Mouse (Mus musculus) myocyte (in vitro differentiated cells): ENCODE data around the gene Cyth4. TPM values are rescaled to one million over a fixed set of nuclear protein-coding genes. Genes with fewer than 3 reads are reported as not detected.

Experiments used
- H3K27me3 ChIP-seq: one replicate; pipeline ENCODE4 v1.6.1; 2011; ENCODE audit not compliant: control insufficient read depth, insufficient read depth, insufficient read length
- H3K36me3 ChIP-seq: one replicate; pipeline ENCODE4 v1.6.1; 2011; ENCODE audit not compliant: control insufficient read depth, insufficient read depth
- H3K4me2 ChIP-seq: one replicate; pipeline ENCODE4 v1.6.1; 2011; ENCODE audit warnings: low read depth, control low read depth
- H3K4me3 ChIP-seq: one replicate; pipeline ENCODE4 v1.5.1; 2011; ENCODE audit warnings: mild to moderate bottlenecking, control low read depth, moderate library complexity
- H3K79me2 ChIP-seq: one replicate; pipeline ENCODE4 v1.6.1; 2011; ENCODE audit not compliant: control insufficient read depth, insufficient read depth
- H3ac ChIP-seq: one replicate; pipeline ENCODE4 v1.6.1; 2011; ENCODE audit not compliant: control insufficient read depth, insufficient read length
- CEBPB ChIP-seq: IDR thresholded peaks from 2 replicates; pipeline ENCODE4 v1.6.1; 2011; ENCODE audit warnings: mild to moderate bottlenecking, moderate library complexity; ENCODE audit not compliant: poor library complexity, insufficient read depth, severe bottlenecking
- E2F4 ChIP-seq: IDR thresholded peaks from one replicate; pipeline ENCODE4 v1.6.1; 2011; ENCODE audit warnings: mild to moderate bottlenecking, control low read depth, moderate library complexity; ENCODE audit not compliant: insufficient read depth
- MAX ChIP-seq: IDR thresholded peaks from one replicate; pipeline ENCODE4 v1.6.1; 2011; ENCODE audit warnings: low read depth, mild to moderate bottlenecking, control low read depth
- MYOD1 ChIP-seq, 3 experiments: IDR thresholded peaks; one replicate each; pipeline ENCODE4 v1.6.1; 2011; ENCODE audit warnings: control low read depth in 2 of 3, low read depth in 2 of 3, mild to moderate bottlenecking in 2 of 3, moderate library complexity in 1 of 3; ENCODE audit not compliant: insufficient read length in 2 of 3, control insufficient read depth in 1 of 3
- MYOG ChIP-seq, 3 experiments: IDR thresholded peaks; one replicate each; pipeline ENCODE4 v1.6.1; 2011; ENCODE audit warnings: control low read depth in 2 of 3, low read depth in 2 of 3, mild to moderate bottlenecking in 2 of 3; ENCODE audit not compliant: insufficient read length in 2 of 3, control insufficient read depth in 1 of 3, insufficient read depth in 1 of 3
- POLR2A ChIP-seq: IDR thresholded peaks from one replicate; pipeline ENCODE4 v1.6.1; 2011; ENCODE audit warnings: low read depth, mild to moderate bottlenecking, control low read depth, moderate library complexity; ENCODE audit not compliant: insufficient read length
- POLR2AphosphoS2 ChIP-seq: IDR thresholded peaks from one replicate; pipeline ENCODE4 v1.6.1; 2011; ENCODE audit warnings: low read depth, control low read depth; ENCODE audit not compliant: insufficient read length
- REST ChIP-seq: IDR thresholded peaks from one replicate; pipeline ENCODE4 v1.6.1; 2011; ENCODE audit warnings: mild to moderate bottlenecking, control low read depth, moderate library complexity; ENCODE audit not compliant: insufficient read depth, insufficient read length
- SRF ChIP-seq: IDR thresholded peaks from one replicate; pipeline ENCODE4 v1.6.1; 2011; ENCODE audit warnings: low read depth; ENCODE audit not compliant: control insufficient read depth, insufficient read length
- TCF12 ChIP-seq: IDR thresholded peaks from one replicate; pipeline ENCODE4 v1.6.1; 2011; ENCODE audit warnings: mild to moderate bottlenecking, control low read depth; ENCODE audit not compliant: poor library complexity, insufficient read depth, severe bottlenecking
- TCF3 ChIP-seq: IDR thresholded peaks from one replicate; pipeline ENCODE4 v1.6.1; 2011; ENCODE audit warnings: low read depth, control low read depth; ENCODE audit not compliant: insufficient read length
- USF1 ChIP-seq: IDR thresholded peaks from one replicate; pipeline ENCODE4 v1.6.1; 2011; ENCODE audit warnings: low read depth, mild to moderate bottlenecking, control low read depth, moderate library complexity
- polyA plus RNA-seq: library from polyadenylated mRNA; unstranded; fragments of >200 nt; fragmentation: generic; extraction: Trizol; gene quantifications from one replicate; pipeline ENCODE4 v1.2.1, GENCODE M21; 2012; ENCODE audit warnings: missing spikeins

The Cyth4 gene
- polyA plus RNA-seq, 1 experiment = 0.10 TPM

GRCm38 (mm10) chr15:78594831-78595230, 2.0 kb upstream of the Cyth4 start:
- no peaks in the 10 kb centered on the region for H3K36me3 ChIP-seq
- H3K79me2 ChIP-seq = no peaks in the 10 kb centered on the region
- no peak overlapping the region for H3ac ChIP-seq
- TF ChIP-seq POLR2A = no peak
- no peak overlapping the region for H3K4me3 ChIP-seq
- H3K4me2 ChIP-seq = no peak overlapping the region
- H3K27me3 ChIP-seq = peaks cover 25% of the 10 kb centered on the region

- Histone ChIP-seq H3K4me3 (no peak overlapping the region), H3ac (no peak overlapping the region), H3K79me2 (no peaks in the 10 kb centered on the region), H3K27me3 (peaks cover 31% of the 10 kb centered on the region), H3K36me3 (no peaks in the 10 kb centered on the region), H3K4me2 (no peak overlapping the region)
- no peak for TF ChIP-seq MYOG (IDR thresholded peaks at IDR 0.05; ENCODE audit: control insufficient read depth in 1 of 3, insufficient read depth in 1 of 3, insufficient read length in 2 of 3, low read depth in 2 of 3)
- no peak for TF ChIP-seq POLR2AphosphoS2
- TF ChIP-seq MAX = no peak
- TF ChIP-seq CEBPB = no peak
- no peak for TF ChIP-seq POLR2A
- TF ChIP-seq SRF = no peak
- TF ChIP-seq REST = no peak
- TF ChIP-seq TCF3 = no peak
- no peak for TF ChIP-seq E2F4
- no peak for TF ChIP-seq MYOD1 (IDR thresholded peaks at IDR 0.05; ENCODE audit: control insufficient read depth in 1 of 3, insufficient read length in 2 of 3, low read depth in 2 of 3)
- TF ChIP-seq TCF12 = no peak
- no peak for TF ChIP-seq USF1
Measured at GRCm38 (mm10) chr15:78595468-78595867, 1.4 kb upstream of the Cyth4 start.

GRCm38 (mm10) chr15:78596504-78596903, 343 bp upstream of the Cyth4 start:
- H3K36me3 ChIP-seq = no peaks in the 10 kb centered on the region

GRCm38 (mm10) chr15:78597729-78598128, 882 bp downstream of the Cyth4 start:
- no peak overlapping the region for H3K4me3 ChIP-seq
- no peak for TF ChIP-seq REST
- no peak for TF ChIP-seq POLR2AphosphoS2
- TF ChIP-seq TCF12 = no peak
- no peak for TF ChIP-seq MYOG (IDR thresholded peaks at IDR 0.05; ENCODE audit: control insufficient read depth in 1 of 3, insufficient read depth in 1 of 3, insufficient read length in 2 of 3, low read depth in 2 of 3)
- TF ChIP-seq USF1 = no peak
- TF ChIP-seq MYOD1 (IDR thresholded peaks at IDR 0.05; ENCODE audit: control insufficient read depth in 1 of 3, insufficient read length in 2 of 3, low read depth in 2 of 3) = no peak
- TF ChIP-seq TCF3 = no peak
- TF ChIP-seq SRF = no peak
- no peak for TF ChIP-seq POLR2A
- TF ChIP-seq MAX = no peak
- TF ChIP-seq CEBPB = no peak
- no peak for TF ChIP-seq E2F4
- H3K79me2 ChIP-seq = no peaks in the 10 kb centered on the region
- H3K4me2 ChIP-seq = no peak overlapping the region
- peaks cover 27% of the 10 kb centered on the region for H3K27me3 ChIP-seq
- H3ac ChIP-seq = no peak overlapping the region
- no peaks in the 10 kb centered on the region for H3K36me3 ChIP-seq

More at GRCm38 (mm10) chr15:78596504-78596903, 343 bp upstream of the Cyth4 start:
- H3ac ChIP-seq = no peak overlapping the region
- no peak for TF ChIP-seq E2F4
- TF ChIP-seq POLR2AphosphoS2 = no peak
- no peak for TF ChIP-seq POLR2A
- no peak for TF ChIP-seq MYOD1 (IDR thresholded peaks at IDR 0.05; ENCODE audit: control insufficient read depth in 1 of 3, insufficient read length in 2 of 3, low read depth in 2 of 3)
- TF ChIP-seq TCF12 = no peak
- TF ChIP-seq MAX = no peak
- no peak for TF ChIP-seq SRF
- TF ChIP-seq USF1 = no peak
- no peak for TF ChIP-seq REST
- TF ChIP-seq CEBPB = no peak
- TF ChIP-seq MYOG (IDR thresholded peaks at IDR 0.05; ENCODE audit: control insufficient read depth in 1 of 3, insufficient read depth in 1 of 3, insufficient read length in 2 of 3, low read depth in 2 of 3) = no peak
- TF ChIP-seq TCF3 = no peak
- no peak overlapping the region for H3K4me2 ChIP-seq
- H3K27me3 ChIP-seq = peaks cover 33% of the 10 kb centered on the region
- no peaks in the 10 kb centered on the region for H3K79me2 ChIP-seq
- no peak overlapping the region for H3K4me3 ChIP-seq

GRCm38 (mm10) chr15:78599124-78599523, 2.3 kb downstream of the Cyth4 start:
- no peaks in the 10 kb centered on the region for H3K36me3 ChIP-seq

More at GRCm38 (mm10) chr15:78599124-78599523, 2.3 kb downstream of the Cyth4 start:
- peaks cover 27% of the 10 kb centered on the region for H3K27me3 ChIP-seq
- H3ac ChIP-seq = no peak overlapping the region
- H3K4me3 ChIP-seq = no peak overlapping the region
- TF ChIP-seq E2F4 (no peak), SRF (no peak), POLR2A (no peak), REST (no peak), USF1 (no peak), MYOD1 (IDR thresholded peaks at IDR 0.05; ENCODE audit: control insufficient read depth in 1 of 3, insufficient read length in 2 of 3, low read depth in 2 of 3) (no peak), MAX (no peak), TCF3 (no peak)
- no peak overlapping the region for H3K4me2 ChIP-seq
- no peaks in the 10 kb centered on the region for H3K79me2 ChIP-seq
